Mouse (Mus musculus) B cell, adult 2 months (primary cell): ENCODE data around the gene Zfp119b.

Source experiments
- DNase-seq, 2 experiments: peaks; one replicate each; pipeline ENCODE4 v3.0.0; 2022

The Zfp119b gene

GRCm38 (mm10) chr17:55949400-55949799, at the start of gene Zfp119b:
Gene Zfp119b (minus strand): TSS chr17:55949500.
- no peak for DNase-seq

- DNase-seq: no peak
Measured at GRCm38 (mm10) chr17:55996007-55996406, 46.7 kb upstream of the Zfp119b start.

- DNase-seq: no peak
Measured at GRCm38 (mm10) chr17:55990278-55990898, 41.1 kb upstream of the Zfp119b start.

GRCm38 (mm10) chr17:55986030-55986961, 37.0 kb upstream of the Zfp119b start, which contains the start of gene Fsd1:
Gene Fsd1 (plus strand): TSS chr17:55986509.
- DNase-seq: no peak

DNA sequence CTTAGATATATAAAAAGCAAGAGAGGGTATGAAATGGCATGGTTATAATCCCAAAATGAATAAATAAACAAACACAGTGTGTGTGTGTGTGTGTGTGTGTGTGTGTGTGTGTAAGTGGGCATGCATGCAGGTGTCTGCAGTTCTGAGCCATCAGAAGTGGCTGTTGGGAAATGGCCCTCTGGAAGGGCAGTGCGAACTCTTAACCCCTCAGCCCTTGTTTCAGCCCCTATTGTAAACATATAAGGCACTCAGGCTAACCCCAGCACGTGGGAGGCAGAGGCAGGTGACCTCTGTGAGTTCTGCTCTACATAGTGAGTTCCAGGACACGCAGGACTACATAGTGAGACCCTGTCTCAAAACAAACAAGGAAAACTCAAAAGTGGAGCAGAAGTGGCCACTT, 28.0 kb upstream of the Zfp119b start:
- DNase-seq: no peak

DNA sequence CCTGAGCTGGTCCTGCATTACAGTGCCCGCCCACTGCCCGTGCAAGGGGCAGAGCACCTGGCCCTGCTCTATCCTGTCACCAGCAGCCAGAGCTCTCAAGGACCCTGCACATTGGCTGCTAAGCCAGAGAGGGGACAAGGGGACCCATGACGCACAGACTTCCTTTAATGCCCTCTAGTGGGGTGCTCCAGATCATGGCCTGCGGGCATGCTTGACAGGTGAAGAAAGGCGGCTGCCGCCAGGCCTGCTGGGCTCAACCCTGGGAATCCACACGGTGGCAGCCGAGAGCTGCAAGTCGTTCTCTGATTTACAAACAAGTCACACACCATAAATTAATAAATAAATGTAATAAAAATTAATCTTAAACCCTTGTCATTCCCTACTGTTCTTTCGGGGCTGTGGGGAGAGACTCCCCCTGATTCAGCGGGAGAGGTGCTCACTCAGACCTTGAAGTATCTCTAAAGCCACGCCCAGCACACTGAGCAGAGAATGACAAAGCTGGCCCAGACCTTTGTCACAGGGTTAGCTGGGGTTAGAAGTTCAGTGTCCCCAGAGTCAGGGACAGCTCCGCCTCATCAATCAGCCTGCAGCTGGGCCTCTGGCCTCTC, 27.1 kb upstream of the Zfp119b start:
- DNase-seq: peak; percentile 79 to 82

- no peak for DNase-seq
Measured at GRCm38 (mm10) chr17:55971453-55971852, 22.2 kb upstream of the Zfp119b start.

DNA sequence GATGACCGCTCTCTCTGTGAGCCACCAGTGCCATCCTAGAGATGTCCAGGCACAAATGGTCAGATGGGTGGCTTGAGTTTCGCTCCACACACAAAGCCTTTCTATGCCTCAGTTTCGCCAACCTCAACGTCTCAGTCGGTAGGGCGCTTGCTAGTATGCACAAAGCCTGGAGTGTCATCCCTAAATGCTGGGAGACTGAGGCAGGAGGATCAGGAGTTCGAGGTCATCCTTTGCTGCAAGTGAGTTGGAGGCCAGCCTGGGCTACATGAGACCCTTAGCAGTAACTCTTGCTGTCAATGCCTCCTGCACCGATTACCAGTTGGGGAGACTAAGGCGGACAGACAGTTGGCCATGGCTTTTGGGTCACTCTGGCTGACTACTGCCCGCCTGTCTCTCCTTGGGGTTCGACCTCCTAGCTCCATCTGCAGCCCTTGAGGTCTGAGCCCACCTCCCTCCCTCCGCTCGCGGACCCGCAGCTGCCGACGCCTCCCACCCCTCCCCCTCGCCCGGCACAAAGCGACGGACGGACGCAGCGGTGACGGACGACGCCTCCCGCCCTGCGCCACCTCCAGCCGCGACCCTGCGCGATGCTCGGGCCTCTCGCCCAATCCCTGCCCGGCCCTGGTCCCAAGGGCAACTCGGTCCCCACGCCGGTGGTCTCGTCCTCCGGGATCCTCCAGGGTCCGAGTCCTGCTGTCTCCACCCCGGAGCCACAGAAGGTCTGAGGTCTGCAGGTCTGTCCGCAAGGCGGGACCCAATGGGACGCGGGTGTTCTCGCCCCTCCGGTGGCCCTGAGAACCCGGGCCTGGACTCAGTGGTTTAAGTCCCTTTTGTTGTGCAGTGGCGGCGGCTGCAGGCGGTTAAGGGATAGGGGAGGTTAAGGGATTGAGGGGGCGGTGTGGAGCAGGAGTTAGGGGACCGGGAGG, 20.9 kb upstream of the Zfp119b start, which contains the start of gene Shd:
TSS of gene Shd (plus strand) at position 502 of the 926 bp plus-strand sequence.
- DNase-seq: no peak

DNA sequence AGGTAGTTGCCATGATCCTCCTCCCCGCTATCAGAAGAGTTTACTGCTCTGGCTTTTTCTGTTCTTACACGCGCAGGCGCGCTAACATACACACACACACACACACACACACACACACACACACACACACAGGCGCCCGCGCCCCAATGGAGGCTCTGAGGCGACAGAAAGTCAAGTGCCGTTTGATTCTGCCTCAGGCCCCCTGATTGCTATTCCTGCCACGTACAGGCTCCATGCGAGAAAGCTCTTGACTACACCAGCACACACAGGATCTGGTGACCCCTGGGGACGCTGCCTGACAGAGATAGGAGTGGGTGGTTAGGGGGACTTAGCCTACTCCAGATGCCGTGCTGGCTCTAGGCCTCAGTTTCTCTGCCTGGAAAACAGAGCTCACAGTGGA, 20.3 kb upstream of the Zfp119b start:
- DNase-seq: no peak

GRCm38 (mm10) chr17:55968210-55968609, 18.9 kb upstream of the Zfp119b start:
- DNase-seq: no peak

- DNase-seq: no peak
Measured at GRCm38 (mm10) chr17:55967186-55967585, 17.9 kb upstream of the Zfp119b start.

- DNase-seq: no peak
Measured at GRCm38 (mm10) chr17:55964996-55965395, 15.7 kb upstream of the Zfp119b start.

- no peak for DNase-seq
Measured at GRCm38 (mm10) chr17:55964496-55964895, 15.2 kb upstream of the Zfp119b start.

GRCm38 (mm10) chr17:55963171-55963570, 13.9 kb upstream of the Zfp119b start:
- DNase-seq: no peak

DNA sequence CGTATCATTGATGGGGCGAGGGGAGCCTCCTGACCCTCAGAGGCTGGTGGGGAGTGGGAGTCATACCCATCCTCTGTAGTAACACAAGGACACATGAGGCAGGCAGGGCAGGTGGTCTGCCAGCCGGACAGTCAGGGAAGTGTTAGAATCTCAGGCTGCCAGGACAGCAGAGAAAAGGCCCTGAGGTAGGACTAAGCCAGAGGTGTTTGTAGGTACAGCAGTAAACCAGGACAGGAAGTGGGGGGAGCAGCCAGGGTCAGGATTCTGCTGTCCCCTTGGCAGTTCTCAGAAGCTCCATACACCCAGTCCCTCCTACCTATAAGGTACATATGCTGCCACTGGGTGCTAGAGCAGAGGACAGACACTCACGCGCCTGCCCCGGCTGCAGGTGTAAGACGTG, 12.3 kb upstream of the Zfp119b start:
- DNase-seq: no peak

- no peak for DNase-seq
Measured at GRCm38 (mm10) chr17:55960791-55961190, 11.5 kb upstream of the Zfp119b start.

- DNase-seq: no peak
Measured at GRCm38 (mm10) chr17:55959946-55960740, 10.8 kb upstream of the Zfp119b start.

GRCm38 (mm10) chr17:55958918-55959728, 9.8 kb upstream of the Zfp119b start, which contains the start of gene Yju2:
Gene Yju2 (plus strand): TSS chr17:55959099.
- peak; percentile 91 to 93 for DNase-seq

DNA sequence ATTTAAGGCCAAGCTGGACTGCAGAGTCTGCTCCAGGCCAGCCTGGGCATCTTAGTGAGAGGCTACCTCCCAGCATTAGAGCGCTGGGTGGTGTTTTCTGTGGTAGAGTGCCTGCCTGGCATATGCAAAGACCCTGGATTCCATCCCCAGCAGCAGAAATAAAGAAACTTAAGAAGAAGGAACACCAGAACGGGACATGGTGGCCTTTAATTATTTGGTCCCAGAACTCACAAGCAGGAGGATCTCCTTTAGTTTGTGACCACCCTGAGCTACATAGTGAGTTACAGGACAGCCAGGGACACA, 9.2 kb upstream of the Zfp119b start:
- DNase-seq: no peak

DNA sequence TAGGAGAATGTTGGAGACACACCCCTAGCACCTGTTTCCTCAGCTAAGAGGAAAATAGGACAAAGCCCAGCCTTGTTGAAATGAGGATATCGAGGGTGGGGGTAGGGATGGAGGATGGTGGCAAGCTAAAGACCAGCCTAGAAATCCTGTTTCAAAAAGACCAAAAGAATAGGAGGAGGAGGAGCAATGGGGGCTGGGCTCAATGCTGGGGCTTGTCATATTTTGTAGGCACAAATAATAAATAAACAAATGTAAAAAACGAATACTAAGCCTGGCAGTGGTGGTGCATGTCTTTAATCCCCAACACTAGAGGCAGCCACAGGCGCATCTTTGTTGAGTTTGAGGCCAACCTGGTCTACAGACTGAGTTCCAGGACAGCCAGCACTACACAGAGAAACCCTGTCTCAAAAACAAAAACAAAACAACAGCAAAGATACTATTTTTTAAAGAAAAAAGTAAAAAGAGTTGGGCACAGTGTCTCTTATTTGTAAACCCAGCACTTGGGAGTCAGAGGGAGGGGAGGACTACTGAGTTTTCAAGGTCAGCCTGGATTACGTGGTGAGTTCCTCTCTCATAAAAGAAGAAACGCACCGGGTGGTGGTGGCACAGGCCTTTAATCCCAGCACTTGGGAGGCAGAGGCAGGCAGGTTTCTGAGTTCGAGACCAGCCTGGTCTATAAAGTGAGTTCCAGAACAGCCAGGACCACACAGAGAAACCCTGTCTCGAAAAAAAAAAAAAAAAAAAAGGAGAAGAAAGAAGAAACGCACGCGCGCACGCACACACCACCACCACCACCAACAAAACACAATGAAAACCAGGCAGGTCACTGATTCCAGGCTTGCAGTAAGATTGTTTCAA, 8.7 kb upstream of the Zfp119b start:
- DNase-seq: no peak
